Mouse (Mus musculus): ENCODE measurements at regions not wholly inside any gene's neighbourhood (a gene's known extent, or its start where the extent isn't known, plus 50 kb on each side); places are given as distances from the start of the nearest gene placed in this dataset.

- in situ Hi-C loops (cut with MboI, MseI) = no loop called here
Observed at GRCm38 (mm10) chr13:6178362-6179070, 317.2 kb downstream of the Klf6 start.

- in situ Hi-C loops (cut with MboI, MseI) = no loop called here
Observed at GRCm38 (mm10) chr13:6189133-6189532, 327.9 kb downstream of the Klf6 start.

GRCm38 (mm10) chr13:6189566-6189965 is 328.3 kb downstream of the Klf6 start:
- in situ Hi-C loops (cut with MboI, MseI) = no loop called here

GRCm38 (mm10) chr13:6191186-6191914 is 330.1 kb downstream of the Klf6 start:
- in situ Hi-C loops (cut with MboI, MseI) = loop anchor here (10.0 kb wide), 1 partner anchor 1247 kb away; no protein-coding TSS in a partner anchor

- in situ Hi-C loops (cut with MboI, MseI) = loop anchor here (10.0 kb wide), 1 partner anchor 1247 kb away; no protein-coding TSS in a partner anchor
Observed at GRCm38 (mm10) chr13:6191915-6192295, 330.6 kb downstream of the Klf6 start.

GRCm38 (mm10) chr13:6196690-6197089 is 335.4 kb downstream of the Klf6 start:
- in situ Hi-C loops (cut with MboI, MseI) = loop anchor here (10.0 kb wide), 1 partner anchor 1252 kb away; no protein-coding TSS in a partner anchor

GRCm38 (mm10) chr13:6199107-6199506 is 337.8 kb downstream of the Klf6 start:
- in situ Hi-C loops (cut with MboI, MseI) = loop anchor here (10.0 kb wide), 1 partner anchor 1254 kb away; no protein-coding TSS in a partner anchor

- in situ Hi-C loops (cut with MboI, MseI) = no loop called here
Observed at GRCm38 (mm10) chr13:6201516-6201915, 340.2 kb downstream of the Klf6 start.

GRCm38 (mm10) chr13:6204801-6205200 is 343.1 kb upstream of the Pitrm1 start:
- in situ Hi-C loops (cut with MboI, MseI) = no loop called here

- in situ Hi-C loops (cut with MboI, MseI) = no loop called here
Observed at GRCm38 (mm10) chr13:6212550-6212949, 335.4 kb upstream of the Pitrm1 start.

GRCm38 (mm10) chr13:6214189-6214588 is 333.8 kb upstream of the Pitrm1 start:
- in situ Hi-C loops (cut with MboI, MseI) = no loop called here

GRCm38 (mm10) chr13:6226087-6226643 is 321.8 kb upstream of the Pitrm1 start:
- in situ Hi-C loops (cut with MboI, MseI) = no loop called here

GRCm38 (mm10) chr13:6228278-6228677 is 319.7 kb upstream of the Pitrm1 start:
- in situ Hi-C loops (cut with MboI, MseI) = no loop called here

- in situ Hi-C loops (cut with MboI, MseI) = no loop called here
Observed at GRCm38 (mm10) chr13:6235394-6235793, 312.6 kb upstream of the Pitrm1 start.

- in situ Hi-C loops (cut with MboI, MseI) = no loop called here
Observed at GRCm38 (mm10) chr13:6236503-6236902, 311.4 kb upstream of the Pitrm1 start.

- in situ Hi-C loops (cut with MboI, MseI) = no loop called here
Observed at GRCm38 (mm10) chr13:6237201-6237600, 310.7 kb upstream of the Pitrm1 start.

- in situ Hi-C loops (cut with MboI, MseI) = no loop called here
Observed at GRCm38 (mm10) chr13:6240855-6241254, 307.1 kb upstream of the Pitrm1 start.

GRCm38 (mm10) chr13:6241472-6242123 is 306.4 kb upstream of the Pitrm1 start:
- in situ Hi-C loops (cut with MboI, MseI) = no loop called here

- in situ Hi-C loops (cut with MboI, MseI) = no loop called here
Observed at GRCm38 (mm10) chr13:6250106-6250505, 297.8 kb upstream of the Pitrm1 start.

GRCm38 (mm10) chr13:6251025-6251862 is 296.7 kb upstream of the Pitrm1 start:
- in situ Hi-C loops (cut with MboI, MseI) = no loop called here

GRCm38 (mm10) chr13:6252100-6252499 is 295.8 kb upstream of the Pitrm1 start:
- in situ Hi-C loops (cut with MboI, MseI) = no loop called here
